Mouse (Mus musculus): ENCODE measurements at regions not wholly inside any gene's neighbourhood (a gene's known extent, or its start where the extent isn't known, plus 50 kb on each side); places are given as distances from the start of the nearest gene placed in this dataset.

DNA sequence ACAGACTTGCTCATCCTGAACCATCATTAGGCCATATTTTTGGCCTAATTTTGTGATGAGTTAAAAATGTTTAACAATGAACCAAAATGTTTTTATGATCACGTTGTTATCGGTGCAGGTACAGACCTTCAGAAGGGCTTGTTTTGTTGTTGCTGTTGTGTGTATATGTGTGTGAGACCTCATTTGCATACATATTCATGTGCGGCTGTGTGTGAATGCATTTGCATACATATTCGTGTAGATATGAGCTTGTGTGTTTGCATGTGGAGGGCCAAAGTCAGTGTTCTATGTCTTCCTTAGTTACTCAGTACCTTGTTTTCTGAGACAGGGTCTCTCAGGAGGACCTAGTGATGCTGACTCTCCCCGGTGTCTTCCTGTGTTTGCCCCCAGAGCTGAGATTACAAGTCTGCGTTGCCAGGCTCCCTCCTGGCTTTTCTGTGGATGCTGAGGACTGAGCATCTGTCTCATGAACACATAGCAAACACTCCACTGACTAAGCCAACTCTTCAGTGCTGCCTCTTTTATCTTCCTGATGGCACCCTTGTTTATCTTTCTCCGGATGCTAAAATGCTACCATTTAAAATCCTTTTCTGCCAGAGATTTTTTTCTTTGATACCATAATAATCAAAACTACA is 726.5 kb upstream of the Pfkp start:
- Histone ChIP-seq H3K27ac (ENCODE audit: low read depth, low read length) (peak overlapping the region; percentile 3; the same call in 1 of the 2 replicates), H3K36me3 (ENCODE audit: control insufficient read depth, insufficient read depth, low read length) (no peaks in the 10 kb centered on the region), H3K4me1 (ENCODE audit: control insufficient read depth, insufficient read depth, low read length) (0 out of 2 replicates have a peak, but pooled peaks cover 6% of the 10 kb centered on the region), H3K27me3 (ENCODE audit: control insufficient read depth, insufficient read depth, low read length) (no peaks in the 10 kb centered on the region), H3K9ac (replicated peaks; ENCODE audit: low read depth, low read length) (no peak overlapping the region), H3K4me3 (ENCODE audit: low read depth, low read length) (no peak overlapping the region), H3K4me2 (ENCODE audit: low read depth, low read length) (no peak overlapping the region), H3K9me3 (ENCODE audit: control insufficient read depth, low read length) (0 out of 2 replicates have a peak, but pooled peaks cover 4% of the 10 kb centered on the region)
- WGBS, result 56% methylated on average over 7 of the region's 7 CpGs
- no peak for ATAC-seq (ENCODE audit: low read depth)

GRCm38 (mm10) chr13:7414342-7415287 is 766.0 kb upstream of the Pfkp start:
- H3K4me2 ChIP-seq (ENCODE audit: low read depth, low read length), result no peak overlapping the region
- WGBS, result 20% methylated on average over 3 of the region's 3 CpGs
- no peak for ATAC-seq (ENCODE audit: low read depth)
- H3K9me3 ChIP-seq (ENCODE audit: control insufficient read depth, low read length), result no peaks in the 10 kb centered on the region
- no peaks in the 10 kb centered on the region for H3K27me3 ChIP-seq (ENCODE audit: control insufficient read depth, insufficient read depth, low read length)
- H3K9ac ChIP-seq (replicated peaks; ENCODE audit: low read depth, low read length), result no peak overlapping the region
- H3K4me1 ChIP-seq (ENCODE audit: control insufficient read depth, insufficient read depth, low read length), result no peaks in the 10 kb centered on the region
- H3K36me3 ChIP-seq (ENCODE audit: control insufficient read depth, insufficient read depth, low read length), result no peaks in the 10 kb centered on the region
- no peak overlapping the region for H3K27ac ChIP-seq (ENCODE audit: low read depth, low read length)
- H3K4me3 ChIP-seq (ENCODE audit: low read depth, low read length), result no peak overlapping the region

- no peaks in the 10 kb centered on the region for H3K9me3 ChIP-seq (ENCODE audit: control insufficient read depth, low read length)
- H3K4me3 ChIP-seq (ENCODE audit: low read depth, low read length), result no peak overlapping the region
- H3K4me1 ChIP-seq (ENCODE audit: control insufficient read depth, insufficient read depth, low read length), result no peaks in the 10 kb centered on the region
- no peak overlapping the region for H3K4me2 ChIP-seq (ENCODE audit: low read depth, low read length)
- no peaks in the 10 kb centered on the region for H3K36me3 ChIP-seq (ENCODE audit: control insufficient read depth, insufficient read depth, low read length)
- no peaks in the 10 kb centered on the region for H3K27me3 ChIP-seq (ENCODE audit: control insufficient read depth, insufficient read depth, low read length)
- no peak for ATAC-seq (ENCODE audit: low read depth)
- no peak overlapping the region for H3K27ac ChIP-seq (ENCODE audit: low read depth, low read length)
- no peak overlapping the region for H3K9ac ChIP-seq (replicated peaks; ENCODE audit: low read depth, low read length)
These were observed 774.9 kb upstream of the Adarb2 start for GRCm38 (mm10) chr13:7427750-7428149.

- Histone ChIP-seq H3K9me3 (ENCODE audit: control insufficient read depth, low read length) (no peaks in the 10 kb centered on the region), H3K4me2 (ENCODE audit: low read depth, low read length) (no peak overlapping the region), H3K27me3 (ENCODE audit: control insufficient read depth, insufficient read depth, low read length) (no peaks in the 10 kb centered on the region), H3K36me3 (ENCODE audit: control insufficient read depth, insufficient read depth, low read length) (no peaks in the 10 kb centered on the region), H3K4me1 (ENCODE audit: control insufficient read depth, insufficient read depth, low read length) (no peaks in the 10 kb centered on the region), H3K9ac (replicated peaks; ENCODE audit: low read depth, low read length) (no peak overlapping the region), H3K4me3 (ENCODE audit: low read depth, low read length) (no peak overlapping the region), H3K27ac (ENCODE audit: low read depth, low read length) (no peak overlapping the region)
- WGBS, result 72% methylated on average over 3 of the region's 3 CpGs
- no peak for ATAC-seq (ENCODE audit: low read depth)
These were observed 773.4 kb upstream of the Adarb2 start for GRCm38 (mm10) chr13:7429271-7429670.

DNA sequence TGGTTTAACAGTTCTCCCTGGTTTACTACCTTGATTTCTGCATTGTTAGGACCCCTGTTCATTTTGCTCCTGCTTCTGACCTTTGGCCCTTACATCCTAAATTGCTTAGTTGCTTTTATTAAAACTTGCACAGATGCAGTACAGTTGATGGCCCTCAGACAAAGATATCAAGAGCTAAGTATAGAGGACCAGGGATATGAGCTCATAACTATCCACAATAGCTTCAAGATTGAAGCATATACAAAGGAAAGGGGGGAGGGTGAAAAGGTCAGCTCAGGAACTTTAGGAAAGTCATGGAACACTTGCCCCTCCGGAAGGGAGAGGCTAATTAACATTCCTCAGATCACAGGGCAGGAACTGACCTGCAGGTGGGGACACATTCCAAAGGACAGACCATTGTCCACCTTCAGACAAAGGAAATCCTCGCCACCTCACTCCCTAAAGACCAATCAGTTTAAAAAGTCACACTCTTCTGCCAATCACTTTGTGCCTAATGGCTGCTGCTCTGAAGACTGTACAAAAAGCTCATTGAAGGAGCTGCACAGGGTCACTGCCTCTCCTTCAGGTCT is 751.1 kb upstream of the Adarb2 start:
- no peaks in the 10 kb centered on the region for H3K4me1 ChIP-seq (ENCODE audit: control insufficient read depth, insufficient read depth, low read length)
- no peak overlapping the region for H3K27ac ChIP-seq (ENCODE audit: low read depth, low read length)
- H3K4me2 ChIP-seq (ENCODE audit: low read depth, low read length), result no peak overlapping the region
- no peak overlapping the region for H3K4me3 ChIP-seq (ENCODE audit: low read depth, low read length)
- no peak for ATAC-seq (ENCODE audit: low read depth)
- no peaks in the 10 kb centered on the region for H3K27me3 ChIP-seq (ENCODE audit: control insufficient read depth, insufficient read depth, low read length)
- H3K9ac ChIP-seq (replicated peaks; ENCODE audit: low read depth, low read length), result no peak overlapping the region
- H3K9me3 ChIP-seq (ENCODE audit: control insufficient read depth, low read length), result no peaks in the 10 kb centered on the region
- 17% methylated on average over 2 of the region's 2 CpGs for WGBS
- H3K36me3 ChIP-seq (ENCODE audit: control insufficient read depth, insufficient read depth, low read length), result no peaks in the 10 kb centered on the region

GRCm38 (mm10) chr13:7475661-7476060 is 727.0 kb upstream of the Adarb2 start:
- Histone ChIP-seq H3K9ac (replicated peaks; ENCODE audit: low read depth, low read length) (no peak overlapping the region), H3K4me3 (ENCODE audit: low read depth, low read length) (no peak overlapping the region), H3K27me3 (ENCODE audit: control insufficient read depth, insufficient read depth, low read length) (no peaks in the 10 kb centered on the region), H3K27ac (ENCODE audit: low read depth, low read length) (no peak overlapping the region), H3K9me3 (ENCODE audit: control insufficient read depth, low read length) (no peaks in the 10 kb centered on the region), H3K4me2 (ENCODE audit: low read depth, low read length) (no peak overlapping the region), H3K36me3 (ENCODE audit: control insufficient read depth, insufficient read depth, low read length) (no peaks in the 10 kb centered on the region), H3K4me1 (ENCODE audit: control insufficient read depth, insufficient read depth, low read length) (no peaks in the 10 kb centered on the region)
- 89% methylated on average over 4 of the region's 4 CpGs for WGBS
- no peak for ATAC-seq (ENCODE audit: low read depth)

DNA sequence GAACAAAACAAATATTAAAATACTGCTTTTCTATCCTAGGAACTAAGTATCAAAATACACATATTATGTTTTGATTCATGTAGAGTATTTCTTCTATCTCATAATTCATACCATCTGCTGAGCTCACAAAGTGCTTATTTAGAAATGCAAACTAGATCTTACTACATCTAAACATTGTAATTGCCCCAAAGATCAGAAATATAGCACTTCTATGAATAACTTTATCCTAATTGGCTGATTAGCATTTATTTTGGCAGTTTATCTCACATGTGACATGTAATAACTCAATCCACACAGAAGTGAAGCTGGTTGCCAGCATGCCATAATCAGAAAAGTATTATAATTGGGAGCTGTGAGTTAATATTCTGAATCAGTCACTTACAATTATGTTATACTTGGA is 684.6 kb upstream of the Adarb2 start:
- H3K4me3 ChIP-seq (ENCODE audit: low read depth, low read length), result no peak overlapping the region
- no peaks in the 10 kb centered on the region for H3K36me3 ChIP-seq (ENCODE audit: control insufficient read depth, insufficient read depth, low read length)
- no peaks in the 10 kb centered on the region for H3K9me3 ChIP-seq (ENCODE audit: control insufficient read depth, low read length)
- no peak overlapping the region for H3K9ac ChIP-seq (replicated peaks; ENCODE audit: low read depth, low read length)
- H3K27ac ChIP-seq (ENCODE audit: low read depth, low read length), result no peak overlapping the region
- ATAC-seq (ENCODE audit: low read depth), result no peak
- H3K27me3 ChIP-seq (ENCODE audit: control insufficient read depth, insufficient read depth, low read length), result no peaks in the 10 kb centered on the region
- no peak overlapping the region for H3K4me2 ChIP-seq (ENCODE audit: low read depth, low read length)
- no peaks in the 10 kb centered on the region for H3K4me1 ChIP-seq (ENCODE audit: control insufficient read depth, insufficient read depth, low read length)

- Histone ChIP-seq H3K9me3 (ENCODE audit: control insufficient read depth, low read length) (no peaks in the 10 kb centered on the region), H3K9ac (replicated peaks; ENCODE audit: low read depth, low read length) (no peak overlapping the region), H3K36me3 (ENCODE audit: control insufficient read depth, insufficient read depth, low read length) (no peaks in the 10 kb centered on the region), H3K4me1 (ENCODE audit: control insufficient read depth, insufficient read depth, low read length) (no peaks in the 10 kb centered on the region), H3K4me2 (ENCODE audit: low read depth, low read length) (no peak overlapping the region), H3K27me3 (ENCODE audit: control insufficient read depth, insufficient read depth, low read length) (no peaks in the 10 kb centered on the region), H3K4me3 (ENCODE audit: low read depth, low read length) (no peak overlapping the region), H3K27ac (ENCODE audit: low read depth, low read length) (no peak overlapping the region)
- 78% methylated on average over 1 of the region's 1 CpGs for WGBS
- ATAC-seq (ENCODE audit: low read depth), result no peak
These were observed 678.2 kb upstream of the Adarb2 start for GRCm38 (mm10) chr13:7524436-7524835.

- H3K36me3 ChIP-seq (ENCODE audit: control insufficient read depth, insufficient read depth, low read length), result no peaks in the 10 kb centered on the region
- no peak overlapping the region for H3K4me3 ChIP-seq (ENCODE audit: low read depth, low read length)
- H3K27ac ChIP-seq (ENCODE audit: low read depth, low read length), result no peak overlapping the region
- 71% methylated on average over 4 of the region's 4 CpGs for WGBS
- H3K4me1 ChIP-seq (ENCODE audit: control insufficient read depth, insufficient read depth, low read length), result no peaks in the 10 kb centered on the region
- no peak overlapping the region for H3K4me2 ChIP-seq (ENCODE audit: low read depth, low read length)
- H3K9ac ChIP-seq (replicated peaks; ENCODE audit: low read depth, low read length), result no peak overlapping the region
- no peaks in the 10 kb centered on the region for H3K9me3 ChIP-seq (ENCODE audit: control insufficient read depth, low read length)
- H3K27me3 ChIP-seq (ENCODE audit: control insufficient read depth, insufficient read depth, low read length), result no peaks in the 10 kb centered on the region
- ATAC-seq (ENCODE audit: low read depth), result no peak
These were observed 663.8 kb upstream of the Adarb2 start for GRCm38 (mm10) chr13:7538856-7539255.

Measured in neural tube, embryonic 14.5 days (tissue).